Mouse (Mus musculus) erythroblast, embryonic 14.5 days (primary cell): ENCODE data around the gene Ppp1r12b.

Experiments
- GATA1 ChIP-seq: IDR thresholded peaks from 2 replicates; pipeline ENCODE4 v1.6.1; 2012; ENCODE audit warnings: low read length, inconsistent platforms, mixed read lengths
- TAL1 ChIP-seq: IDR thresholded peaks from 3 replicates; pipeline ENCODE4 v1.6.1; 2012; ENCODE audit warnings: low read length, inconsistent platforms, mixed read lengths

DNA sequence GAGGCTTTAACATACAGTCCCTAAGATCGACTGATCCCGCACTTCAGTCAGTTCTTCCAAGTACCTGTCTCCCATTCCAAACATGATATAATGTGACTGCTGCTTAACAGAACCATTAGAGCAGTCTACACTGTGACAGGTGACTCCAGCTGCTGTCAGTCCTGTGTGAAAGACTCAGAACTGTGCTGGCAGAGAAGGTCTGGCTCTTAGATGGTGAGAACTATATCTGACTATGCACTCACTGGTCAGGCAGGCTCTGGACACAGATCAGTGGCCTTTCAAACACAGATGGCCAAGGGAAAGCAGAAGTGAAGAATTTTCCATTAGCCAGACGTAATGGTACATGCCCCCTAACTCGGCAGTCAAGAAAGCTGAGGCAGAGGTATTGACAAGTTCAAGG lies 43.9 kb downstream of the Ppp1r12b start:
- TF ChIP-seq TAL1, result no peak
- TF ChIP-seq GATA1, result no peak
